Mouse (Mus musculus) spleen, adult 2 months (tissue): Measurements from ENCODE around the gene Gm42715. TPM values are rescaled to one million over a fixed set of nuclear protein-coding genes. Genes with fewer than 3 reads are reported as not detected.

Experiments used
- DNase-seq, 2 experiments: peaks; one replicate each; pipeline versions ENCODE4 v3.0.0 to v3.0.0-alpha.2; 2012 to 2021; ENCODE audit warnings: low spot score in 2 of 2, low read depth in 1 of 2
- H3K27ac ChIP-seq: fragments of 200-500 bp; 2 replicates; pipeline ENCODE4 v1.5.1; 2012; ENCODE audit warnings: low read length, inconsistent platforms; ENCODE audit not compliant: insufficient read depth
- H3K27me3 ChIP-seq: fragments of 200-500 bp; 2 replicates; pipeline ENCODE4 v1.6.1; 2012; ENCODE audit warnings: mild to moderate bottlenecking, moderate library complexity, low read length, inconsistent platforms; ENCODE audit not compliant: control insufficient read depth, insufficient read depth
- H3K36me3 ChIP-seq: fragments of 200-500 bp; 2 replicates; pipeline ENCODE4 v1.6.1; 2012; ENCODE audit warnings: mild to moderate bottlenecking, low read length, inconsistent platforms; ENCODE audit not compliant: control insufficient read depth, insufficient read depth
- H3K4me1 ChIP-seq: fragments of 200-500 bp; 2 replicates; pipeline ENCODE4 v1.6.1; 2011; ENCODE audit warnings: inconsistent platforms; ENCODE audit not compliant: control insufficient read depth, insufficient read depth, insufficient read length
- H3K4me3 ChIP-seq: fragments of 200-500 bp; 2 replicates; pipeline ENCODE4 v1.5.1; 2011; ENCODE audit warnings: mild to moderate bottlenecking, inconsistent platforms; ENCODE audit not compliant: insufficient read depth, insufficient read length; ENCODE audit errors: extremely low read depth
- CTCF ChIP-seq: fragments of 200-500 bp; IDR thresholded peaks from 2 replicates; pipeline ENCODE4 v1.5.1; 2011; ENCODE audit warnings: mild to moderate bottlenecking, inconsistent platforms; ENCODE audit not compliant: insufficient read depth, insufficient read length, insufficient replicate concordance; ENCODE audit errors: extremely low read depth
- POLR2A ChIP-seq: fragments of 200-500 bp; IDR thresholded peaks from 2 replicates; pipeline ENCODE4 v1.6.1; 2011; ENCODE audit warnings: low read depth, low read length, inconsistent platforms
- whole genome bisulfite sequencing: fragments of 180-500 bp; shearing (Covaris S2); methylation state at CpG from one replicate; pipeline ENCODE4 v1.1.7; 2018; 5-methylcytosine and 5-hydroxymethylcytosine counted together
- polyA plus RNA-seq: library from polyadenylated mRNA; depleted of rRNA; stranded (reverse); fragments of >200 nt; gene quantifications from 2 replicates; pipeline ENCODE4 v1.2.3, GENCODE M21; 2012; rRNA removed

Gm42715 gene
- polyA plus RNA-seq, 1 experiment: 14.6 TPM

- peaks cover 7% of the 10 kb centered on the region for H3K4me1 ChIP-seq
- H3K27me3 ChIP-seq: 0 out of 2 replicates have a peak, but pooled peaks cover 3% of the 10 kb centered on the region
- WGBS: 61% methylated on average over 1 of the region's 1 CpGs
- H3K36me3 ChIP-seq: peaks cover 7% of the 10 kb centered on the region
- DNase-seq: no peak
- no peak overlapping the region for H3K27ac ChIP-seq
- TF ChIP-seq POLR2A (no peak), CTCF (no peak)
- no peak overlapping the region for H3K4me3 ChIP-seq
Observed at GRCm38 (mm10) chr7:127616336-127616735, 97.0 kb downstream of the Gm42715 start.

Other genes starting within 250 kb of the Gm42715 start
- 12.9 and 16.0 TPM in 2 replicates for gene Sephs2, start 245.5 kb upstream of the Gm42715 start, polyA plus RNA-seq
- gene Itgal, start 223.3 kb upstream of the Gm42715 start, polyA plus RNA-seq: 92.1 and 105 TPM in 2 replicates
- gene Zfp768, start 174.0 kb upstream of the Gm42715 start, polyA plus RNA-seq: 7.8 and 12.1 TPM in 2 replicates
- 7.2 and 10.0 TPM in 2 replicates for gene Zfp747, start 143.5 kb upstream of the Gm42715 start, polyA plus RNA-seq
- gene 9130019O22Rik, start 132.4 kb upstream of the Gm42715 start, polyA plus RNA-seq: 3.2 and 3.7 TPM in 2 replicates
- gene E430018J23Rik, start 126.0 kb upstream of the Gm42715 start, polyA plus RNA-seq: 4.3 and 6.4 TPM in 2 replicates
- gene Zfp764, start 112.8 kb upstream of the Gm42715 start, polyA plus RNA-seq: 6.1 TPM in 2 replicates
- gene Zfp688, start 97.5 kb upstream of the Gm42715 start, polyA plus RNA-seq: 24.9 and 35.9 TPM in 2 replicates
- gene Zfp689, start 70.4 kb upstream of the Gm42715 start, polyA plus RNA-seq: 4.1 and 6.2 TPM in 2 replicates
- 76.5 and 84.4 TPM in 2 replicates for gene Prr14, start 60.0 kb upstream of the Gm42715 start, polyA plus RNA-seq
- gene Fbrs, start 40.4 kb upstream of the Gm42715 start, polyA plus RNA-seq: 56.1 and 61.0 TPM in 2 replicates
- 37.7 and 38.5 TPM in 2 replicates for gene Srcap, start 7.6 kb upstream of the Gm42715 start, polyA plus RNA-seq
- gene Tmem265, start 41.8 kb downstream of the Gm42715 start, polyA plus RNA-seq: 4.8 TPM in 2 replicates
- gene Phkg2, start 53.8 kb downstream of the Gm42715 start, polyA plus RNA-seq: 79.5 and 91.4 TPM in 2 replicates
- 1.6 and 2.2 TPM in 2 replicates for gene Ccdc189, start 69.0 kb downstream of the Gm42715 start, polyA plus RNA-seq
- gene Rnf40, start 69.2 kb downstream of the Gm42715 start, polyA plus RNA-seq: 25.8 and 29.3 TPM in 2 replicates
- gene Zfp629, start 96.2 kb downstream of the Gm42715 start, polyA plus RNA-seq: 4.9 and 5.4 TPM in 2 replicates
- 17.7 and 26.1 TPM in 2 replicates for gene Bcl7c, start 189.3 kb downstream of the Gm42715 start, polyA plus RNA-seq
- 0.91 and 1.4 TPM in 2 replicates for gene Ctf1, start 193.2 kb downstream of the Gm42715 start, polyA plus RNA-seq
- not detected in 2 replicates for gene Ctf2, start 212.6 kb downstream of the Gm42715 start, polyA plus RNA-seq
- gene Fbxl19, start 225.0 kb downstream of the Gm42715 start, polyA plus RNA-seq: 17.4 and 23.6 TPM in 2 replicates